Mouse (Mus musculus): ENCODE results near the gene Hoxb7. TPM values are rescaled to one million over a fixed set of nuclear protein-coding genes. Genes with fewer than 3 reads are reported as not detected.
A peak's percentile ranks its signal among the peaks of the same experiment; 100 is the strongest.

The Hoxb7 gene
- 0.15 TPM in 1 of 2 replicates, not detected in the other for polyA plus RNA-seq (2015; fragmentation: Nextera tagmentation; extraction: Ambion mirVana)

DNA sequence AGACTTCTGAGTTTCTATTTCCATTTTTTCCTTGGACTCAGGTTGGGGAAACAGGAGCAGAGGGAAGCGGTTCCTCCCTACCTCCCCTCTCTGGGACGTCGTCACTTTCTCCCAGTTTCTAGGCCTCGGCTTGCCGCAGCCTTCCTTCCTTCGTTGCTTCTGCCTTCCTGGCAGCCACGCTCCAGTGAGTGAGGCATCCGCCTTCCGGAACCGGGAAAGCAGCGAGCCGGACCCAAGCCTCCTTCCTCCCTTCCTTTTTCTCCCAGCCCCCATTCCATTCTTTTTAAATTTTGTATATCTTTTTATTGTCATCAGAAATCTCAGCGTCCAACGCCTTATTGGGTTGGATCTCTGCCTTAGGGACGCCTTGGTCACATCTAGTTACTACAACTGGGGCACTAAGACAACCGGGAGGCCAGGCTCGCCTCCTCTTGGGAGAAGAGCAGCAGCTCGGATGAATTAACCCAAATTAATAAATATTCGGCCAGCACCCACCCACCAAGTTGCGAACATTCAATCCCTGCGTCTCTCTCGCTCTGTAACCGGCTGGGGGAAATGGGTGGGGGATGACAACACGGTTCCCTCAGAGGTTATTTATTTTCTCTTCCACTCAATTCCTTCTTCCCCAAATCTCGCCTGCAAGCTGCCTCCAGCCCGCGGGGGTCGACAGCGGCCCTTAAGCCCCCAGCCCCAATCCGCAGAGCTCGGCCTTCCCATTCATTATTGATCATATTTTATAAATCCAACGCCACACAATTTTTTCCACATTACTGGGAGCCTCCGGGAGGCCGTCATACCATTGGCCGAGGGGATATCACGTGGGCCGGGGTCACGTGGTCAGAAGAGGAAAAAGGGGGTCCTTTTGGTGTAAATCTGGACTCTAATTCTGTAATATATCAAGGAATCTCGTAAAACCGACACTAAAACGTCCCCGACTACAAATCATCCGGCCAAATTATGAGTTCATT, at the start of gene Hoxb7:
TSS of gene Hoxb7 (plus strand) at position 853 of the 968 bp plus-strand sequence.
- no peak for ATAC-seq (ENCODE audit: insufficient number of reproducible peaks, insufficient read depth, low FRiP score, low TSS enrichment, low read depth)
- no peaks in the 10 kb centered on the region for H3K36me3 ChIP-seq
- H3K27me3 ChIP-seq: peaks cover 100% of the 10 kb centered on the region
- H3K9ac ChIP-seq: no peak within 1 kb of the TSS
- peaks cover 14% of the 10 kb centered on the region; the same call in 1 of the 2 replicates for H3K4me1 ChIP-seq
- WGBS: 1% methylated on average over 43 of the region's 43 CpGs
- H3K9me3 ChIP-seq: no peaks in the 10 kb centered on the region
- H3K27ac ChIP-seq: no peak within 1 kb of the TSS
- H3K4me3 ChIP-seq: no peak within 1 kb of the TSS
- peak within 1 kb of the TSS; percentile 26; the same call in 1 of the 2 replicates for H3K4me2 ChIP-seq

DNA sequence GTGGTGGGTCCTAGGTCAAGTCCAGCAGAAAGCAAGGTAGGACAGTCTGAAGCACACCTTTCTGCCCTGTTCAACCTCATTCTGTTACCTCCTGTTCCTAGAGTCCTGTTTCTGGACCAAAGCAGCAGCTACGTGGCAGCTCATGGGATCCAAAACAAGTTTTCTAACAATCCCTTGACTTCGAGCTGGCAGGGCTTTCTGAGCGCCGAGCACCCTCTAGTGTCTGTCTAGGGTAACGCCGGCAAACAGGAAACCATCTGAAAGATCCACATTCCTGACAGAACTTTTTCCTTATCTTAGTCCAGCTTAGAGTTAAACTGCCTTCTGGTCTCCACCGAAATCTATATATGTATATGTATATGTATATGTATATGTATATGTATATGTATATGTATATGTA, 46.2 kb upstream of the Hoxb7 start:
- no peak overlapping the region for H3K4me3 ChIP-seq
- no peak overlapping the region for H3K4me2 ChIP-seq
- no peak for ATAC-seq (ENCODE audit: insufficient number of reproducible peaks, insufficient read depth, low FRiP score, low TSS enrichment, low read depth)
- H3K27ac ChIP-seq: no peak overlapping the region
- 2% methylated on average over 7 of the region's 7 CpGs for WGBS
- no peaks in the 10 kb centered on the region for H3K9me3 ChIP-seq
- no peaks in the 10 kb centered on the region for H3K36me3 ChIP-seq
- H3K27me3 ChIP-seq: peaks cover 54% of the 10 kb centered on the region
- no peak overlapping the region for H3K9ac ChIP-seq
- no peaks in the 10 kb centered on the region for H3K4me1 ChIP-seq

DNA sequence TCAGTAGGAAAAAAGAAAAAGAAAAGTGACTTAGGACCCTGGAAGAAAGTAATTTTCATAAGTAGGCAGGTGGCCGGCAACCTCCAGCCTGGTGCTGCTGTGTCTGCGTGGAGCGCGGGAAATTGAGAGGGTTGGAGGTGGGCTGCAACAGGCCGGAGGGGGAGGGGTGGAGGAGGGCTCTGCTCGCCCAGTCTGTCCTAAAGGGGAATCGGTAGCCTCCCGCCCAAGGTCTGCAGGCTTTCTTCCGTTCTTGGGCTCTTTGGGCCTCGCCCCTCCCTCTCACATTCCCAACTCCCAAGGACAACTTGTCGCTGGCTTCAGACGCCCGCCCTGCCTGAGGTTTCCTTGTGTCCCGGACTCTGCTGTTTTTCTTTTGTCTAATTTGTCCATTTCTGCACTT, 35.5 kb upstream of the Hoxb7 start:
- H3K9ac ChIP-seq: no peak overlapping the region
- H3K4me1 ChIP-seq: peaks cover 4% of the 10 kb centered on the region
- no peak overlapping the region for H3K4me2 ChIP-seq
- WGBS: under 1% methylated on average over 14 of the region's 14 CpGs
- H3K9me3 ChIP-seq: no peaks in the 10 kb centered on the region
- H3K4me3 ChIP-seq: no peak overlapping the region
- no peak for ATAC-seq (ENCODE audit: insufficient number of reproducible peaks, insufficient read depth, low FRiP score, low TSS enrichment, low read depth)
- H3K27me3 ChIP-seq: peaks cover 99% of the 10 kb centered on the region
- H3K36me3 ChIP-seq: no peaks in the 10 kb centered on the region
- H3K27ac ChIP-seq: no peak overlapping the region

DNA sequence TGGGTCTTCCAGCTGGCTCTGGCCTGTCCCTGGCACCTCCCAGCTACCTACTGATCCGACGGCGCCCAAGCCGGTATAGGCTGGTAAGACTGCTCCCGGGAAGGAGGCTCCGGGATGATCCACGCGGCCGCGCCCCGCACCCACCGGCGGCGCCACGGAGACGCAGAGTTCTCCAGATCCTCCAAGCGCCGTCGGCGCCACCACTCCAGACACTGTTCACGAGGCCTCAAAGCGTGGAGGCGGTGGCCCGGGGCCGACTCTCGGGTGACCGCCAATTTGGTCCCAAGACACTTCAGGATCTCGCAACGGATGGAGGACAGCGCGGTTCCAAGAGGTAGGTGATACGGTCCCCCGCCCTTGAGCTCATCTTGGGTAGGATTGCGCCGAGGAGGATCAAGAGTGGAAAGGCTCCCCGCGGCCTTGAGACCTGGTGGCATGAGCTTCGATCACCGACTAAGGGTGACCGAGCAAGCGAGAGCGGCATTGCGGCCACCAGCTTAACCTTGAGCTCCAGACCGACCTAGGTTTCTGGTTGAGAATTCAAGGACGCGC, 34.9 kb upstream of the Hoxb7 start:
- H3K9me3 ChIP-seq: no peaks in the 10 kb centered on the region
- no peak overlapping the region for H3K4me2 ChIP-seq
- no peak for ATAC-seq (ENCODE audit: insufficient number of reproducible peaks, insufficient read depth, low FRiP score, low TSS enrichment, low read depth)
- H3K27ac ChIP-seq: no peak overlapping the region
- peaks cover 100% of the 10 kb centered on the region for H3K27me3 ChIP-seq
- H3K36me3 ChIP-seq: no peaks in the 10 kb centered on the region
- WGBS: 2% methylated on average over 46 of the region's 46 CpGs
- no peak overlapping the region for H3K9ac ChIP-seq
- H3K4me1 ChIP-seq: peaks cover 4% of the 10 kb centered on the region
- peak overlapping the region; percentile 15 for H3K4me3 ChIP-seq

DNA sequence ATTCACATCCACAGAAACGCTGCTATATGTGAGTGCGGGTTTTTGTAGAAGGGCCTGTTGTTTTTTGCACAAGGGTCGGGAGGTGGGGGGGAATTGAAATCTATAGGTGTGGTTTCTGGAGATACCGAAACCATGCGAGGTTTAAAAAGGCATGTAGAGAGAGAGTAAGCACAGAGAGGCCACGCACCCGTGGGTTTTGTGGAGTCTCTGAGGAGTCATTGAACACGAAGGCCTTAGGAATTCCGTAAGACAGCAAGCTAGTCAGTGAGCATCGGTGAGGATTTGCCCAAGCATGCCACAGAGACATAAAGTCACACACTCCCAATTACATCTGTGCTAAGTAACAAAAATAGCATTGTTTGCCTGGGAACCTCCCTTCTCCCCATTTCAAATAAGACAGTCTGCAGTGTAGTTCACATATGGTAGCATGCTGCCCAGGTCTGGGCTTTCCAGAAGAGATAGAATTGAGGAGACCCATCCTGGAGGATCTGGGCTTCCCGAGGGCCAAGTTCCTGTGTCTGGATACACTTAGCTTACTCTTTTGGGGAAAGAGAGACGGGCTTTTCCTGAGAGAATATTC, 33.8 kb upstream of the Hoxb7 start:
- no peak overlapping the region for H3K4me2 ChIP-seq
- no peak overlapping the region for H3K9ac ChIP-seq
- H3K27ac ChIP-seq: no peak overlapping the region
- peaks cover 100% of the 10 kb centered on the region for H3K27me3 ChIP-seq
- no peaks in the 10 kb centered on the region for H3K9me3 ChIP-seq
- H3K36me3 ChIP-seq: no peaks in the 10 kb centered on the region
- no peak for ATAC-seq (ENCODE audit: insufficient number of reproducible peaks, insufficient read depth, low FRiP score, low TSS enrichment, low read depth)
- WGBS: 3% methylated on average over 12 of the region's 12 CpGs
- H3K4me1 ChIP-seq: peaks cover 4% of the 10 kb centered on the region
- H3K4me3 ChIP-seq: 0 out of 2 replicates have a peak overlapping the region, but pooled peaks have one; percentile 2

DNA sequence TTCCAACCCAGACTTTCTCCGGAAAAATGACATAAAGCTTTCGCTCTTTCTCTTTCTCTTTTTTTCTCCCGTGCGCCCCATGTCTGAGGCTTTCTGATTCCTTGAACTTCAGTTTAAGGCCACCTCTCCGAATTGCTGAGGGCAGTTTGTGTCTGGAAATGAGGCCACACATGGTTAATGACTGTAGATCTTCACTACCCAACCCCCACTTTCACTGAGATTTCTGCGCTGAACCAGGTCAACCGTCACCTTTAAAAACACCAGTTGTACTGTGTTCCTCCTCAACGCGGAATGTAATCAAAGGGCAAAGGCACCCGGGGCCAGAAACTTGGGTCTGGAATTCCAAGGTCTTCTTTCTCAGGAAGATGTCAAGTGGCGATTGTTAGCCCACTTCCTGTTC, 32.2 kb upstream of the Hoxb7 start:
- peaks cover 100% of the 10 kb centered on the region for H3K27me3 ChIP-seq
- no peak overlapping the region for H3K4me2 ChIP-seq
- H3K9ac ChIP-seq: no peak overlapping the region
- H3K4me1 ChIP-seq: peaks cover 4% of the 10 kb centered on the region
- no peak for ATAC-seq (ENCODE audit: insufficient number of reproducible peaks, insufficient read depth, low FRiP score, low TSS enrichment, low read depth)
- H3K27ac ChIP-seq: no peak overlapping the region
- no peaks in the 10 kb centered on the region for H3K9me3 ChIP-seq
- no peaks in the 10 kb centered on the region for H3K36me3 ChIP-seq
- no peak overlapping the region for H3K4me3 ChIP-seq
- WGBS: 2% methylated on average over 11 of the region's 11 CpGs

DNA sequence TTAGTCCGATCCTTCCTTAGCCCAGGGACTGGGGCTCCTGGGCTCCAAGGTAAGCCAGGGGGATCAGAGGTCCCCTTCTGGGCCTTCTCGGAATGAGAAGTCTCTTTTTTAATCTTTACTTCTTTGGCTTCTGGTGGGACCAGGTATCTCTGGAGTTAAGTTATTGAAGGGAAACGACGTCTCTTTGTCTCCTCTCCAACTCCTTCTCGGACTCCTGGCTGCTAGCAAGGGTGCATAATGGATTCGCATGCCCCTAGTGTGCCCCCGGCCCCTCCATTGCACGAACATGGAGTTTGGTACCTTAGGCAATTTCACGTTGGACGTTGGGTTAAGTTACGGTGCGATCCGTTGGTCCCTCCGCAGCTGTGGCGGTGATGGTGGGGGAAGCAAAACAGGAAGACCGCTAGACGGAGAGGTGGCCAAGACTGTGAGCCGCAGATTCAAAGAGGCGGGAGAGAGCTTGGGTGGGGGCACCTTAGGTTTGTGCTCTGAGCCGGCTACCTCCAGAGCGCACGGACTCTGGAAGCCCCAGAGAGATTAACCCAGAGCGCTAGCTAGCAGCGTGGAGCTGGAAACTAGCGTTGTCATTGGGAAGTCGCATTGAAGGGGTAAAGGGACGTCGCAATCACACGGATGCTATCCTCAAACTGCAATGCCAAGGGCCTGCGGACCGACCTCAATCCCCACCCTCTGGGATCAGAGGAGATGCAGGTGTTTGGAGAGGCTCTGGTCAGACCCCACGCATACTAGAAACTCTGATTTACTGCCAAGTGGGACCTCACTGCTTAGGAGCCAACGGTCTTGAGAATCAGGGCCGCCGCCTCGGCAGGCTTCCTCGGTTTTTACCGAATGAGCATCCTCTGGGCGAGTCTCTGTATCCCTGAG, 31.1 kb upstream of the Hoxb7 start:
- Histone ChIP-seq H3K9ac (no peak overlapping the region), H3K4me1 (peaks cover 4% of the 10 kb centered on the region), H3K9me3 (no peaks in the 10 kb centered on the region), H3K4me2 (0 out of 2 replicates have a peak overlapping the region, but pooled peaks have one; percentile 5), H3K27me3 (peaks cover 100% of the 10 kb centered on the region), H3K27ac (no peak overlapping the region), H3K36me3 (no peaks in the 10 kb centered on the region), H3K4me3 (no peak overlapping the region)
- no peak for ATAC-seq (ENCODE audit: insufficient number of reproducible peaks, insufficient read depth, low FRiP score, low TSS enrichment, low read depth)
- 1% methylated on average over 39 of the region's 39 CpGs for WGBS

DNA sequence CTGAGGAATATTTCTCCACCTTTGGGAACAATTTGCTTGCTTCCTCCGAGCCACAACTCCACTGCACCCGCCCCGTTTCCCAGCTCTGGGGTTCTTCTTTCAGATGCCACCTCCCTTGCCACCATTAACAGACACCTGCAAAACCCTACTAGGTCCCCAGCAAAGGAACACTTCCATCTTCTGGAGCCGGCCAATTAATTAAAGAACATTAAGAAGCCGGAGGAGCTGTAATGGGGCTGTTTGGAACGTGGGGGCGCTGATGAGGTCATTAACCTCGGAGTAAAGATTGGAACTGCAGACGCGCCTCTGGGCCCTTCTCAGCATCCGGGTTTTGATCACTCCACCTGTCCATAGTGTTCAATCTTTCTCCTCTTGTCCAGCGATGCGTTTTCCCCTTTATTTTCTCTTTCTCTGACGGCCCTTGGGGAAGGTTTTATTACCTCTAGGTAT, 30.4 kb upstream of the Hoxb7 start:
- H3K27me3 ChIP-seq: peaks cover 100% of the 10 kb centered on the region
- peaks cover 4% of the 10 kb centered on the region for H3K4me1 ChIP-seq
- no peak overlapping the region for H3K27ac ChIP-seq
- H3K4me2 ChIP-seq: no peak overlapping the region
- 2% methylated on average over 14 of the region's 14 CpGs for WGBS
- H3K9ac ChIP-seq: no peak overlapping the region
- H3K9me3 ChIP-seq: no peaks in the 10 kb centered on the region
- H3K36me3 ChIP-seq: no peaks in the 10 kb centered on the region
- H3K4me3 ChIP-seq: no peak overlapping the region
- no peak for ATAC-seq (ENCODE audit: insufficient number of reproducible peaks, insufficient read depth, low FRiP score, low TSS enrichment, low read depth)

DNA sequence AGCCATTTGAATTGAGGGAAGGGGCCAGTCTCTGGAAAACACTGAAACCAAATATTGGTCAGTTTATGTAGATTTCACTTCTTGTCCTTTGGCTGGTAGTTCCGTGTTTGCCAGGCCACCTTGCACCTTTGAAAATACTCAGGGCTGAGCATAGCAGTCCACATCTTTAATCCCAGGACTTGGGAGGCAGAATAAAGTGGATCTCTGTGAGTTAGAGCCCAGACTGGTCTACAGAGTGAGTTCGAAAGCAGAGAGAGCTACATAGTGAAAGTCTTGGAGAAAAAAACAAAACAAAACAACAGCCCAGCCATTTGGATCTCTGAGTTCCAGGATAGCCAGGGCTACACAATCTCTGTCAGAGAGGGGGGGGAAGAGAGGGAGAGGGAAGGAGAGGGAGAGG, 29.3 kb upstream of the Hoxb7 start:
- ATAC-seq (ENCODE audit: insufficient number of reproducible peaks, insufficient read depth, low FRiP score, low TSS enrichment, low read depth): no peak
- no peaks in the 10 kb centered on the region for H3K36me3 ChIP-seq
- 17% methylated on average over 2 of the region's 2 CpGs for WGBS
- no peak overlapping the region for H3K4me3 ChIP-seq
- H3K4me2 ChIP-seq: no peak overlapping the region
- H3K9ac ChIP-seq: no peak overlapping the region
- H3K9me3 ChIP-seq: no peaks in the 10 kb centered on the region
- H3K4me1 ChIP-seq: no peaks in the 10 kb centered on the region
- peaks cover 100% of the 10 kb centered on the region for H3K27me3 ChIP-seq
- H3K27ac ChIP-seq: no peak overlapping the region

DNA sequence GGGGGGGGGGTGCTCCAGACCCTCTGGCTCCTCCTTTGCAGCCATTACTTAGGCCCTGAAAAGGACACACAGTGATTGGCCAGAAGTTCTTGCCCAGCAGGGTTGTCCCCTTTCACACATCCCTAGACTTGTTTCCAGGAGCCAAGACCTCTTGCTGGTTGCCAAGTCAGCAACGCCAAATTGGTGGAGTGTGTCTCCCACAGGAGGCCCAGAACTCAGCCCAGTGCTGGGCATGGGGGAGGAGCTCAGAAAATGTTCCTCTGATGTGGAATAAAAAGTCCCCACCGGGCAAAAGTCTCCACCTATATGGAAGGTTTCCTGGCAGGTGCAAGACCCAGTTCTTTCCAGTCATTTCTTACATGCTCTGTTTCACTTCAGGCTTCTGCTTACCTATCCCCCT, 27.4 kb upstream of the Hoxb7 start:
- no peak for ATAC-seq (ENCODE audit: insufficient number of reproducible peaks, insufficient read depth, low FRiP score, low TSS enrichment, low read depth)
- Histone ChIP-seq H3K27me3 (peaks cover 100% of the 10 kb centered on the region), H3K27ac (no peak overlapping the region), H3K4me1 (no peaks in the 10 kb centered on the region), H3K9me3 (no peaks in the 10 kb centered on the region), H3K9ac (no peak overlapping the region), H3K4me2 (no peak overlapping the region), H3K4me3 (no peak overlapping the region), H3K36me3 (no peaks in the 10 kb centered on the region)
- WGBS: 9% methylated on average over 2 of the region's 2 CpGs

DNA sequence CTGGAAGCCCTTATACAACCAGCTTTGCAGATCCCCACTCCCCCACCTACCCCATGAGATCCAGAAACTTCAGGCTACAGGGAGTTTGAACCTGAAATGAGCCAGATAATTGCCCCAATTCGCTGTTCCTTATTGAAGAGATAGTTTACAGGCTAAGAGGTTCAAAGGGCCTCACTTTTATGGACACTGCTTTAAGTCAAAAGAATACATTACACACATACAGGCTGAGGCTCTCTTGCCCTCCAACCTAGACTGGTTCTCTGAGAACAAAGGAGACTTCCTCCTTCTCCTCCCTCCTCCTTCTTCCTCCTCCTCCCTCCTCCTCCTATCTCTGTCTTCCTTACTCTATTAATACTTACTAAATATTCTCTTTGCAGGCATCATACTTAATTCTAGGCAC, 26.9 kb upstream of the Hoxb7 start:
- Histone ChIP-seq H3K4me2 (no peak overlapping the region), H3K27ac (no peak overlapping the region), H3K27me3 (peaks cover 100% of the 10 kb centered on the region), H3K9me3 (no peaks in the 10 kb centered on the region), H3K36me3 (no peaks in the 10 kb centered on the region), H3K4me1 (no peaks in the 10 kb centered on the region), H3K4me3 (no peak overlapping the region), H3K9ac (no peak overlapping the region)
- WGBS: 3% methylated on average over 1 of the region's 1 CpGs
- ATAC-seq (ENCODE audit: insufficient number of reproducible peaks, insufficient read depth, low FRiP score, low TSS enrichment, low read depth): no peak

Data from embryonic facial prominence, embryonic 13.5 days (tissue).